Mouse (Mus musculus): ENCODE results near the gene Mutyh. TPM values are rescaled to one million over a fixed set of nuclear protein-coding genes. Genes with fewer than 3 reads are reported as not detected.

The Mutyh gene
- 17.9 and 18.7 TPM in 2 replicates for polyA plus RNA-seq (2014; fragmentation: Nextera tagmentation; extraction: Ambion mirVana)

DNA sequence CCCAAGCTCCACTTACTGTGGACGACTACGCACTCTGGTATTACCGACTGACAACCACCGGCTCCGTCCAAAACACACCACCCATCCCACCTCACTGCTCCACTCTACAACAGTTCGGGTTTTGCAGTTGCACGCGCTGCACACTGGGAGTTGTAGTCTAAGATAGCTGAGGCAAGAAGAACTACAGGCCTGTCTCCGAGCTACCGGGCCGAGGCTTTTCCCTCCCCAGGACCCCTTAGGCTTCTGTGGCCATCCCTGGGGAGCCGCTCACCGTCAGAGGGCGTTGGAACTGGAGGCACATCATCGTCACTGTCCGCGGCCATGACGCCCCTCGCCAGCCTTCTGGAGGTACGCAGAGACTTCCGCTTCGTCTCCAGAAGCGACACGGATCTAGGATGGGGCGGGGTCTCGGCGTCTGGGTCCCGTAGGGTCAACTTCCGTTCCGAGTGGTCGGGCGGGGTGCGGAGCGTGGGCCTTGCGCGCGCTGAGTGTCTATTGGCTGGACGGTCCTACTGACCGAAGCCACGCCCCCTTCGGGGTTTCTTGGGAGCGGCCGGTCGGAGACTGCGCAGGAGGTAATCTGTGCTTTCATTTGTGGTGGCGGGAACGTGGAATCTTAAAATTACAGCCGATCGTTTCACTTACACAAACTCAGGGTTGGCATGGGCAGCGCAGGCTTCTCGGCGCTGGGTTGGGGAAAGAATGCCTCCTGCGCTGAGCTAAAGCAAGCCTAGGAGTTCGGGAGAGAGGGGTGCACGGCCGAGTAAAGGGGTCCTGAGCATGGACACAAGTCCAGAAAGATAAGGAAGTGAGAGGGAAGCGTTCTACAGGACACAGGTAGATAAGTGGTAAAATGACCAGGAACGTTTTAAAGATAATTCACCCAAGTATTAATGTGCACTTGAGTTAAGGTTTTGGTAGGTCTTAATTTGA lies at the start of gene Mutyh, which contains the start of gene Toe1:
Mutyh (plus strand) TSS at position 527 of the 933 bp plus-strand sequence.
Toe1 (minus strand) TSS at position 444 of the 933 bp plus-strand sequence.
- Histone ChIP-seq H3K27ac (ENCODE audit: low read depth, low read length) (peak within 1 kb of the TSS; percentile 75; the same call in 1 of the 2 replicates), H3K4me1 (ENCODE audit: control insufficient read depth, insufficient read depth, low read length) (peaks cover 8% of the 10 kb centered on the region; the same call in 1 of the 2 replicates), H3K9ac (ENCODE audit: low read depth, low read length) (peak within 1 kb of the TSS; percentile 77), H3K4me2 (replicated peaks; ENCODE audit: low read depth, low read length) (peak within 1 kb of the TSS; percentile 69), H3K4me3 (ENCODE audit: low read length) (peak within 1 kb of the TSS; percentile 84), H3K27me3 (ENCODE audit: control insufficient read depth, insufficient read depth, low read length) (no peaks in the 10 kb centered on the region), H3K9me3 (ENCODE audit: control insufficient read depth, low read length) (no peaks in the 10 kb centered on the region), H3K36me3 (ENCODE audit: control insufficient read depth, insufficient read depth, low read length) (peaks cover 34% of the 10 kb centered on the region)
- under 1% methylated on average over 58 of the region's 58 CpGs for WGBS
- peak; percentile 99 for ATAC-seq (ENCODE audit: low FRiP score, low TSS enrichment)

DNA sequence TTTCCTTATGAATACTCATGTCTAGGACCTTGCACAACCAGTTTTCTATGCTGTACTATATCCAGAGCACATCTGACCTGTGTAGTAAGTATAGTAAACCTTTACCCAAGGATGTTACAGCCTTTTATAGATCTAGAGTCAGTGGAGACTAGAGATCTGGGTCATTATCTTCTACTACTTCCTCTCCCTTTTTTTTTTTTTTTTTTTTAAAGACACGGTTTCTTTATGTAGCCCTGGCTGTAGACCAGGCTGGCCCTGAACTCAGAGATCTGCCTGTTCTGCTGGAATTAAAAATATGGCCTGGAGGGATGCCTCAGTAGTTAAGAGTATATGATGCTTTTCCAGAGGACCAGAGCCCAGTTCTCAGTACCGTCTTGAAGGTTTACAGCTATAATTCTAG lies 45.6 kb upstream of the Mutyh start:
- Histone ChIP-seq H3K36me3 (ENCODE audit: control insufficient read depth, insufficient read depth, low read length) (no peaks in the 10 kb centered on the region), H3K9me3 (ENCODE audit: control insufficient read depth, low read length) (no peaks in the 10 kb centered on the region), H3K4me1 (ENCODE audit: control insufficient read depth, insufficient read depth, low read length) (no peaks in the 10 kb centered on the region), H3K4me2 (replicated peaks; ENCODE audit: low read depth, low read length) (no peak overlapping the region), H3K27me3 (ENCODE audit: control insufficient read depth, insufficient read depth, low read length) (no peaks in the 10 kb centered on the region), H3K9ac (ENCODE audit: low read depth, low read length) (no peak overlapping the region), H3K4me3 (ENCODE audit: low read length) (no peak overlapping the region), H3K27ac (ENCODE audit: low read depth, low read length) (no peak overlapping the region)
- ATAC-seq (ENCODE audit: low FRiP score, low TSS enrichment) = no peak
- WGBS = 90% methylated on average over 2 of the region's 2 CpGs

DNA sequence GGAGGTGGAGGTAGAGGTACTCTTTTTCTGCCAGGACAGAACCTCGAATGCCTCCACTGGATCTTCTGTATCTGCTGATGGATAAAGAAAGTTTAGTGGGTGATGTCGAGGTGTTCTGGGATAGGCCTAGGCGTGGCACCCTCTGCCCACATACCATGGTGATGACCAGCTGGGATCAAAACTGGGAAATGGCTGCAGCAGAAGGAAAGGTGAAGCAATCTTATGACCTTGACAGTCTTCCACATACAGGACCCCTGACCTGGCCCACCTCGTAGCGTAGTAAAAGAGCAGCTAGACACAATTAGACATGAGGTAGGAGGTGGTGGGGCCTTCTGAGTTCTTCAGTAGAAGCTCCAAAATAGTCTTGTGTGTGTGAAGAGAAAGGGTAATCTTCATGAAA lies 43.5 kb upstream of the Mutyh start:
- no peaks in the 10 kb centered on the region for H3K36me3 ChIP-seq (ENCODE audit: control insufficient read depth, insufficient read depth, low read length)
- 90% methylated on average over 5 of the region's 5 CpGs for WGBS
- no peak overlapping the region for H3K9ac ChIP-seq (ENCODE audit: low read depth, low read length)
- no peaks in the 10 kb centered on the region for H3K27me3 ChIP-seq (ENCODE audit: control insufficient read depth, insufficient read depth, low read length)
- H3K27ac ChIP-seq (ENCODE audit: low read depth, low read length) = no peak overlapping the region
- H3K4me2 ChIP-seq (replicated peaks; ENCODE audit: low read depth, low read length) = no peak overlapping the region
- no peak for ATAC-seq (ENCODE audit: low FRiP score, low TSS enrichment)
- no peak overlapping the region for H3K4me3 ChIP-seq (ENCODE audit: low read length)
- no peaks in the 10 kb centered on the region for H3K9me3 ChIP-seq (ENCODE audit: control insufficient read depth, low read length)
- no peaks in the 10 kb centered on the region for H3K4me1 ChIP-seq (ENCODE audit: control insufficient read depth, insufficient read depth, low read length)

DNA sequence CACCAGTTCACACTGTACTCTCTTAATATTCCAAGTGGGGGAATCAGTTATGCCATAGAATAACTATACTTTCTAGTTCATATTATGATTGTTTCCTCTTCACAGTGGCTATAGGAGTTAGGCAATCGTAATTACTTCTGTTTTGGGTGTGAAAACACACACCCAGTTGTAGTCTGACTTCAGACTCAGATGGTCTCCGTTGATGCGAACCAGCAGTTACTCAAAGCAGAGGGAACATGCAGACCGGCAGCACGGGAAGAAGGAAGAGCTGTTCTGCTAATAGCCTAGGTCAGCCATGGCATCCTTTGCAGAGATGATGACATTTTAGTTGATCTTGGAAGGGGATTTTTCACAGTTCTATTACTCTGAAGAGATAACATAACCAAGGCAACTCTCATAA lies 39.0 kb upstream of the Mutyh start:
- Histone ChIP-seq H3K4me1 (ENCODE audit: control insufficient read depth, insufficient read depth, low read length) (no peaks in the 10 kb centered on the region), H3K4me3 (ENCODE audit: low read length) (no peak overlapping the region), H3K27me3 (ENCODE audit: control insufficient read depth, insufficient read depth, low read length) (no peaks in the 10 kb centered on the region), H3K36me3 (ENCODE audit: control insufficient read depth, insufficient read depth, low read length) (no peaks in the 10 kb centered on the region), H3K9ac (ENCODE audit: low read depth, low read length) (no peak overlapping the region), H3K9me3 (ENCODE audit: control insufficient read depth, low read length) (no peaks in the 10 kb centered on the region), H3K27ac (ENCODE audit: low read depth, low read length) (no peak overlapping the region), H3K4me2 (replicated peaks; ENCODE audit: low read depth, low read length) (no peak overlapping the region)
- no peak for ATAC-seq (ENCODE audit: low FRiP score, low TSS enrichment)
- WGBS = 80% methylated on average over 5 of the region's 5 CpGs

DNA sequence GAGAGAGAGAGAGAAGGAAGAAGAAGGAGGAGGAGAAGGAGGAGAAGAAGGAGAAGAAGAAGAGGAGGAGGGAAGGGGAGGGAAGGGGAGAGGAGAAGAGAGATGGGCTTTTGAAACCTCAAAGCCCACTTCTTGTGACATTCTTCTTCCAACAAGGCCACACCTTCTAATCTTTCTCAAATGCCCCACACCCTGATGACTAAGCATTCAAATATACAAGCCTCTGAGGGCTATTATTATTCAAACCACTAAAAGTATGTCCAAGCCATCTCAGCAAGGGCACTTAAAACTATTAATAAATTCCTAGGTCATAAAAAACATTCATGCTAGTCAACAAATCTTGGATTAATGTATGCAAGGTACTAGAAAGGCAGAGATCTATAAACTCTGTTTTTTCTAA lies 38.5 kb upstream of the Mutyh start:
- H3K9me3 ChIP-seq (ENCODE audit: control insufficient read depth, low read length) = no peaks in the 10 kb centered on the region
- no peak overlapping the region for H3K4me3 ChIP-seq (ENCODE audit: low read length)
- no peaks in the 10 kb centered on the region for H3K36me3 ChIP-seq (ENCODE audit: control insufficient read depth, insufficient read depth, low read length)
- H3K4me2 ChIP-seq (replicated peaks; ENCODE audit: low read depth, low read length) = no peak overlapping the region
- H3K27ac ChIP-seq (ENCODE audit: low read depth, low read length) = no peak overlapping the region
- no peaks in the 10 kb centered on the region for H3K4me1 ChIP-seq (ENCODE audit: control insufficient read depth, insufficient read depth, low read length)
- no peak for ATAC-seq (ENCODE audit: low FRiP score, low TSS enrichment)
- no peak overlapping the region for H3K9ac ChIP-seq (ENCODE audit: low read depth, low read length)
- no peaks in the 10 kb centered on the region for H3K27me3 ChIP-seq (ENCODE audit: control insufficient read depth, insufficient read depth, low read length)

DNA sequence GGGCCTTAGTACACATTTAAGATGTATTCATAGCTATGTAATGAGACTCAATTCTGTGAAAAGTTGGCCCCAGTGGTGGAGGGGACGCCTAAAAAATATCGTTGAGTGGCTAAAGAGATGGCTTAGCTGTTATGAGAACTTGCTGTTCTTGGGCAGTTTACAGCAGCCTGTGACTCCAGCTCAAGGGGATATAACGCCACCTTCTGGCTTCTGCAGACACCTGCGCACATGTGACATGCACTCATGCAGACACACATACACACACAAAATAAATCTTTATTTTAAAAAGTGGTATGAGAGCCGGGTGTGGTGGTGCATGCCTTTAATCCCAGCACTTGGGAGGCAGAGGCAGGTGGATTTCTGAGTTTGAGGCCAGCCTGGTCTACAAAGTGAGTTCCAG lies 31.1 kb upstream of the Mutyh start:
- no peak overlapping the region for H3K4me2 ChIP-seq (replicated peaks; ENCODE audit: low read depth, low read length)
- no peaks in the 10 kb centered on the region for H3K9me3 ChIP-seq (ENCODE audit: control insufficient read depth, low read length)
- H3K9ac ChIP-seq (ENCODE audit: low read depth, low read length) = no peak overlapping the region
- no peaks in the 10 kb centered on the region for H3K36me3 ChIP-seq (ENCODE audit: control insufficient read depth, insufficient read depth, low read length)
- no peak overlapping the region for H3K4me3 ChIP-seq (ENCODE audit: low read length)
- 91% methylated on average over 5 of the region's 5 CpGs for WGBS
- H3K27ac ChIP-seq (ENCODE audit: low read depth, low read length) = no peak overlapping the region
- H3K4me1 ChIP-seq (ENCODE audit: control insufficient read depth, insufficient read depth, low read length) = no peaks in the 10 kb centered on the region
- no peak for ATAC-seq (ENCODE audit: low FRiP score, low TSS enrichment)
- H3K27me3 ChIP-seq (ENCODE audit: control insufficient read depth, insufficient read depth, low read length) = no peaks in the 10 kb centered on the region

DNA sequence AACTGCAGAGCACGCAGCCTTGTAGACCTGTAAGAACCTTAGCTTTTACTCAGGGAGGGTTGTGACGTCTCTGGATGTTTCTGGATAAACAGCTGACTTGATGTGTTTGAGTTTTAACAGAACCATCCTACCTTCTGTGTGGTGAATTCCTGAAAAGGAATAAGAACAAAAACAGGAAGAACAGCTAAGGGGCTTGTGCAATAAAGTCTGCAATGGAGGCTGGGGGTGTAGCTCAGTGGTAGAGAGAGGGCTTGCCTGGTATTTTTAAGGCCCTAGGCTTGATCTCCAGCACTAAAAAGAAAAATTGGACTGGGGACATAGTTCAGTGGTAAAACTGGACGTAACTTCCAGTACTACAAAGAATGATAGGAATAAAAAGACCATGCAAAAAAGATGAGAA lies 30.4 kb upstream of the Mutyh start:
- ATAC-seq (ENCODE audit: low FRiP score, low TSS enrichment) = no peak
- 89% methylated on average over 3 of the region's 3 CpGs for WGBS
- H3K4me3 ChIP-seq (ENCODE audit: low read length) = no peak overlapping the region
- no peaks in the 10 kb centered on the region for H3K27me3 ChIP-seq (ENCODE audit: control insufficient read depth, insufficient read depth, low read length)
- H3K36me3 ChIP-seq (ENCODE audit: control insufficient read depth, insufficient read depth, low read length) = no peaks in the 10 kb centered on the region
- no peak overlapping the region for H3K9ac ChIP-seq (ENCODE audit: low read depth, low read length)
- H3K9me3 ChIP-seq (ENCODE audit: control insufficient read depth, low read length) = no peaks in the 10 kb centered on the region
- H3K4me2 ChIP-seq (replicated peaks; ENCODE audit: low read depth, low read length) = no peak overlapping the region
- H3K4me1 ChIP-seq (ENCODE audit: control insufficient read depth, insufficient read depth, low read length) = no peaks in the 10 kb centered on the region
- no peak overlapping the region for H3K27ac ChIP-seq (ENCODE audit: low read depth, low read length)

DNA sequence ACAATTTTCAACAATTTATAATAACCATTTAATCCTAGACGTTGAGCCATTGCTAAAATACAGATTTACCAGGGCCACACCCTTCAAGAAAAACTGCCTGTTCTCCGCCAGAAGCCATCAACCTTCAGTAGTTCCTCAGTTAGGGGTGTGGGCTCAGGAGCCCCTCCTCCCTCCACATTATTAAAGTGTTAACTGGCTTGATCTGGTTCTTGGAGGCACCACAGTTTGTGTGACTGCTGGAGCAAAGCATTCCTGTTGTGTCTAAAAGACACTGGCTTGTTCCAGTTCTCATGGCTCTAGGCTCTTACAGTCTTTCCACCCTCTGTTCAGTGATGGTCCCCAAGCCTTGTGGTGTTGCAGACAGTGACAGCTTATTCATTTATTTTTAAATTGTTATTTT lies 27.0 kb upstream of the Mutyh start:
- Histone ChIP-seq H3K9me3 (ENCODE audit: control insufficient read depth, low read length) (no peaks in the 10 kb centered on the region), H3K27me3 (ENCODE audit: control insufficient read depth, insufficient read depth, low read length) (no peaks in the 10 kb centered on the region), H3K27ac (ENCODE audit: low read depth, low read length) (no peak overlapping the region), H3K4me3 (ENCODE audit: low read length) (no peak overlapping the region), H3K4me1 (ENCODE audit: control insufficient read depth, insufficient read depth, low read length) (no peaks in the 10 kb centered on the region), H3K4me2 (replicated peaks; ENCODE audit: low read depth, low read length) (no peak overlapping the region), H3K9ac (ENCODE audit: low read depth, low read length) (no peak overlapping the region), H3K36me3 (ENCODE audit: control insufficient read depth, insufficient read depth, low read length) (no peaks in the 10 kb centered on the region)
- no peak for ATAC-seq (ENCODE audit: low FRiP score, low TSS enrichment)
- WGBS = 66% methylated on average over 2 of the region's 2 CpGs

DNA sequence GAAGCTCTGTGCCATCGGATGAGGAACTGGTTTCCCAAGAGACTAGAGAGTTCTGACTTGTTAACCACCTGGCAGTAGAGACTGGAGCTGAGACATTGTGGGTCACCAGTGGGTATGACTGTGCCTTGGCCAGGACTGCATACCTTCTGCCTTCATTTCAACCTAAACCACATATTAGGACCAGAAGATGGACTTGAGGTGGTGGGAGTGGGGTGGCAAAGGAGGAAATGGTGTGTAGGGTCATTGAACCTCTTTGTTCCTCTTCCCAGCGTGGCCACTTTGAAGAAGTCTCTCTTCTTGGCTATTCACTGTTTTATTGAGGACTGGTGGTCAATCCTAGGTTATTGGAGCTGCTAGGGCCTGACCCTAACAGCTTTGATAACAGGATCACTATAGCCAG lies 26.2 kb upstream of the Mutyh start:
- Histone ChIP-seq H3K36me3 (ENCODE audit: control insufficient read depth, insufficient read depth, low read length) (no peaks in the 10 kb centered on the region), H3K4me3 (ENCODE audit: low read length) (no peak overlapping the region), H3K9ac (ENCODE audit: low read depth, low read length) (no peak overlapping the region), H3K27me3 (ENCODE audit: control insufficient read depth, insufficient read depth, low read length) (no peaks in the 10 kb centered on the region), H3K27ac (ENCODE audit: low read depth, low read length) (no peak overlapping the region), H3K4me1 (ENCODE audit: control insufficient read depth, insufficient read depth, low read length) (no peaks in the 10 kb centered on the region), H3K4me2 (replicated peaks; ENCODE audit: low read depth, low read length) (no peak overlapping the region), H3K9me3 (ENCODE audit: control insufficient read depth, low read length) (no peaks in the 10 kb centered on the region)
- ATAC-seq (ENCODE audit: low FRiP score, low TSS enrichment) = no peak
- WGBS = 21% methylated on average over 2 of the region's 2 CpGs
